Comparison of ENCODE assay signal across 32 mouse cellular contexts in the genomic region with DNA sequence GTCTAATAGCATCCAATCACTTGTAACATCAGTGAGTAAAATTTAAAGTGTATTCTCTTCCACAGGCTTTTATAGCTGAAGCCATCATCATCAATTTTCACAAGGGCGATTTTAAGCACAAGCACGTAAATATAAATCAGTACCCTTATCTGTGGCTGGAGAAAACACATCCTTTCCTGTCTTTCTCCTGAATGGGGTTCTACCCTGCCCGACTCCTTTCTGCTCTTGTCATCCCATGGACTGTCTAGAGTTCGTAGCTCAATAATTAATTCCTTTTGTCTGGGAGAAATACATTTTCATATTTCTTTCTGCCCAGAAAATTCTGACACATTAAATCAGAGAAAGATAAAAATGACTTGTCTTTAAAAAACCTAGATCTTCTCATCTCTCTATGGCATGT.
"Had no signal": no experiment of that assay in that cellular context is flagged by ENCODE, and none has a peak within 500 bp of the region (broad histone marks: within the 10 kb centered on the region; RNA-seq: fewer than 3 reads in every experiment).

No protein-coding gene starts in this region.

- H3K9me3 ChIP-seq: limb, embryonic 10.5 days; limb, embryonic 12.5 days; limb, embryonic 13.5 days; limb, embryonic 15.5 days; liver, embryonic 12.5 days; liver, embryonic 13.5 days; liver, embryonic 15.5 days; lung, embryonic 15.5 days; midbrain, embryonic 10.5 days; midbrain, embryonic 12.5 days; midbrain, embryonic 13.5 days; midbrain, embryonic 15.5 days had no signal

- DNase-seq: left cerebral cortex, postnatal 4 days; liver; liver, embryonic 13.5 days; liver, postnatal 0 days; lung, adult 18-20 months; lung, adult 2 months; lung, embryonic 14.5 days; lung, postnatal 10 days; lung, postnatal 14 days; lung, postnatal 36 days; lung, postnatal 4 days; midbrain, embryonic 14.5 days had no signal

- H3K36me3 ChIP-seq: limb, embryonic 10.5 days; limb, embryonic 12.5 days; limb, embryonic 13.5 days; limb, embryonic 15.5 days; liver, embryonic 12.5 days; liver, embryonic 13.5 days; liver, embryonic 15.5 days; lung, embryonic 15.5 days; midbrain, embryonic 10.5 days; midbrain, embryonic 12.5 days; midbrain, embryonic 13.5 days; midbrain, embryonic 15.5 days had no signal

- ATAC-seq: liver, embryonic 12.5 days; liver, postnatal 0 days; lung, postnatal 0 days; midbrain, embryonic 13.5 days; midbrain, embryonic 15.5 days; midbrain, embryonic 16.5 days had no signal

- H3K4me1 ChIP-seq: limb, embryonic 10.5 days; limb, embryonic 12.5 days; limb, embryonic 13.5 days; limb, embryonic 15.5 days; liver, embryonic 12.5 days; liver, embryonic 13.5 days; liver, embryonic 15.5 days; lung, embryonic 15.5 days; megakaryocyte, embryonic 14.5 days; midbrain, embryonic 10.5 days; midbrain, embryonic 12.5 days; midbrain, embryonic 13.5 days; midbrain, embryonic 15.5 days had no signal

- H3K27me3 ChIP-seq: limb, embryonic 12.5 days; limb, embryonic 13.5 days; limb, embryonic 15.5 days; liver, embryonic 12.5 days; liver, embryonic 13.5 days; liver, embryonic 15.5 days; lung, embryonic 15.5 days; megakaryocyte, embryonic 14.5 days; midbrain, embryonic 12.5 days; midbrain, embryonic 13.5 days; midbrain, embryonic 15.5 days had no signal

- H3K9ac ChIP-seq: limb, embryonic 12.5 days; limb, embryonic 13.5 days; limb, embryonic 15.5 days; liver, embryonic 12.5 days; liver, embryonic 13.5 days; liver, embryonic 14.5 days; liver, embryonic 15.5 days; liver, postnatal 0 days; lung, embryonic 14.5 days; lung, embryonic 15.5 days; midbrain, embryonic 12.5 days; midbrain, embryonic 13.5 days; midbrain, embryonic 15.5 days had no signal

- H3K27ac ChIP-seq: left cerebral cortex, adult 2 months; limb, embryonic 10.5 days; limb, embryonic 12.5 days; limb, embryonic 13.5 days; limb, embryonic 15.5 days; liver, embryonic 12.5 days; liver, embryonic 13.5 days; liver, embryonic 14.5 days; liver, embryonic 15.5 days; lung, embryonic 15.5 days; macrophage; midbrain, embryonic 10.5 days; midbrain, embryonic 12.5 days; midbrain, embryonic 13.5 days; midbrain, embryonic 15.5 days had no signal

- H3K4me2 ChIP-seq: limb, embryonic 12.5 days; limb, embryonic 13.5 days; limb, embryonic 15.5 days; liver, embryonic 11.5 days; liver, embryonic 12.5 days; liver, embryonic 13.5 days; liver, embryonic 15.5 days; lung, embryonic 14.5 days; lung, embryonic 15.5 days; midbrain, embryonic 11.5 days; midbrain, embryonic 12.5 days; midbrain, embryonic 13.5 days; midbrain, embryonic 15.5 days had no signal

- H3K4me3 ChIP-seq: left cerebral cortex, adult 2 months; limb, embryonic 10.5 days; limb, embryonic 12.5 days; limb, embryonic 13.5 days; limb, embryonic 15.5 days; liver, embryonic 12.5 days; liver, embryonic 13.5 days; liver, embryonic 15.5 days; lung, embryonic 15.5 days; megakaryocyte, embryonic 14.5 days; midbrain, embryonic 10.5 days; midbrain, embryonic 12.5 days; midbrain, embryonic 13.5 days; midbrain, embryonic 15.5 days; myocyte had no signal
